ENCODE assay signal across 8 mouse cellular contexts in genomic region chr7:125469937-125470336, GRCm38 (mm10). TPM values are rescaled to one million over a fixed set of nuclear protein-coding genes. Genes with fewer than 3 reads are reported as not detected.
A peak's percentile ranks its signal among the peaks of the same experiment; 100 is the strongest.
DNase-seq lines count a peak whose midpoint lies in the region; ATAC-seq lines count a peak whose summit lies in the region.
"Had no signal": no experiment of that assay in that cellular context is flagged by ENCODE, and none has a peak within 500 bp of the region (broad histone marks: within the 10 kb centered on the region; RNA-seq: fewer than 3 reads in every experiment).

No protein-coding gene starts in this region.

- H3K27me3 ChIP-seq in forebrain, embryonic 14.5 days (replicated peaks; ENCODE audit: control insufficient read depth, insufficient read depth, low read length), result no peaks in the 10 kb centered on the region
- no peaks in the 10 kb centered on the region for H3K27me3 ChIP-seq in hindbrain, embryonic 14.5 days (ENCODE audit: control insufficient read depth, insufficient read depth, low read length)
- peaks cover 5% of the 10 kb centered on the region; the same call in 1 of the 2 replicates for H3K27me3 ChIP-seq in midbrain, embryonic 12.5 days
- H3K27me3 ChIP-seq: limb, embryonic 13.5 days had no signal

- no peak overlapping the region for H3K4me3 ChIP-seq in forebrain, embryonic 14.5 days (ENCODE audit: low read depth, low read length)
- H3K4me3 ChIP-seq in hindbrain, embryonic 14.5 days (replicated peaks; ENCODE audit: low read length), result no peak overlapping the region
- no peak overlapping the region for H3K4me3 ChIP-seq in midbrain, embryonic 12.5 days
- H3K4me3 ChIP-seq: limb, embryonic 13.5 days had no signal

- no peak overlapping the region for H3K9ac ChIP-seq in forebrain, embryonic 14.5 days (ENCODE audit: low read length)
- H3K9ac ChIP-seq in hindbrain, embryonic 14.5 days, result no peak overlapping the region
- H3K9ac ChIP-seq in midbrain, embryonic 12.5 days (replicated peaks), result no peak overlapping the region
- H3K9ac ChIP-seq: limb, embryonic 13.5 days had no signal

- no peak overlapping the region for H3K4me2 ChIP-seq in forebrain, embryonic 14.5 days (ENCODE audit: low read length)
- H3K4me2 ChIP-seq in hindbrain, embryonic 14.5 days (replicated peaks), result no peak overlapping the region
- no peak overlapping the region for H3K4me2 ChIP-seq in midbrain, embryonic 12.5 days (replicated peaks)
- H3K4me2 ChIP-seq: limb, embryonic 13.5 days had no signal

- no peaks in the 10 kb centered on the region for H3K9me3 ChIP-seq in forebrain, embryonic 14.5 days (replicated peaks; ENCODE audit: control insufficient read depth, low read length)
- H3K9me3 ChIP-seq in hindbrain, embryonic 14.5 days (ENCODE audit: control insufficient read depth, low read length), result no peaks in the 10 kb centered on the region
- H3K9me3 ChIP-seq in midbrain, embryonic 12.5 days, result no peaks in the 10 kb centered on the region
- H3K9me3 ChIP-seq: limb, embryonic 13.5 days had no signal

- peaks cover 50% of the 10 kb centered on the region for H3K36me3 ChIP-seq in forebrain, embryonic 14.5 days (ENCODE audit: control insufficient read depth, insufficient read depth, low read length)
- H3K36me3 ChIP-seq in hindbrain, embryonic 14.5 days (replicated peaks; ENCODE audit: control insufficient read depth, insufficient read depth), result peaks cover 50% of the 10 kb centered on the region
- H3K36me3 ChIP-seq in midbrain, embryonic 12.5 days, result peaks cover 56% of the 10 kb centered on the region

- WGBS in forebrain, embryonic 14.5 days, result 30% methylated on average over 5 of the region's 5 CpGs
- WGBS in hindbrain, embryonic 14.5 days, result 21% methylated on average over 5 of the region's 5 CpGs
- 36% methylated on average over 5 of the region's 5 CpGs for WGBS in midbrain, embryonic 12.5 days

- no peak overlapping the region for H3K27ac ChIP-seq in forebrain, embryonic 14.5 days (ENCODE audit: low read depth, low read length)
- H3K27ac ChIP-seq in hindbrain, embryonic 14.5 days, result no peak overlapping the region
- no peak overlapping the region for H3K27ac ChIP-seq in midbrain, embryonic 12.5 days (replicated peaks)
- H3K27ac ChIP-seq: limb, embryonic 13.5 days had no signal

- no peak for ATAC-seq in forebrain, embryonic 14.5 days
- 0 out of 2 replicates have a peak, but pooled peaks have one; percentile 26 for ATAC-seq in hindbrain, embryonic 14.5 days (ENCODE audit: low FRiP score)
- 0 out of 2 replicates have a peak, but pooled peaks have one; percentile 16 for ATAC-seq in midbrain, embryonic 12.5 days (ENCODE audit: low FRiP score, low read depth)

- H3K4me1 ChIP-seq in forebrain, embryonic 14.5 days (ENCODE audit: control insufficient read depth, insufficient read depth, low read length), result peaks cover 6% of the 10 kb centered on the region; the same call in 1 of the 2 replicates
- H3K4me1 ChIP-seq in hindbrain, embryonic 14.5 days (replicated peaks; ENCODE audit: control insufficient read depth, insufficient read depth, low read length), result peaks cover 8% of the 10 kb centered on the region
- peaks cover 8% of the 10 kb centered on the region for H3K4me1 ChIP-seq in midbrain, embryonic 12.5 days

- intact Hi-C loops in left cerebral cortex, postnatal 10 days (cut with DNase I), result loop anchor here (5.0 kb wide), 1 partner anchor 167 kb away; no protein-coding TSS in a partner anchor

- DNase-seq in Muller cell, postnatal 12 days (ENCODE audit: inconsistent ontology term), result peak; percentile 59
- peak; percentile 66 for DNase-seq in c-Kit-negative CD71-positive TER-119-positive erythroid progenitor cells, embryonic 14.5 days (ENCODE audit: low read depth, low spot score)
- peak; percentile 74 for DNase-seq in forebrain, embryonic 14.5 days (ENCODE audit: low spot score)
- DNase-seq in hindbrain, embryonic 14.5 days (ENCODE audit: low spot score), result peak; percentile 74
- peak; percentile 59 to 84 for DNase-seq in left cerebral cortex, postnatal 10 days (ENCODE audit: extremely low spot score in 1 of 2, low spot score in 2 of 2)
- peak; percentile 54 for DNase-seq in skeletal muscle tissue, adult 2 months (ENCODE audit: low read depth, low spot score)

RNA-seq across cellular contexts. Expression of gene Nsmce1, which starts 21.5 kb away (rescaled TPM):
- 129 and 149 TPM in 2 replicates for polyA plus RNA-seq in forebrain, embryonic 14.5 days (2014; fragmentation: Nextera tagmentation; extraction: Ambion mirVana)
- 86.0 and 94.8 TPM in 2 replicates for polyA plus RNA-seq in hindbrain, embryonic 14.5 days (2014; fragmentation: Nextera tagmentation; extraction: Ambion mirVana)
- total RNA-seq in left cerebral cortex, postnatal 10 days (2021), result 10 to 100 TPM; 21.4 to 23.3 TPM
- polyA plus RNA-seq in midbrain, embryonic 12.5 days (2016; fragmentation: Nextera tagmentation; extraction: Ambion mirVana), result 111 and 113 TPM in 2 replicates

RNA-seq across cellular contexts. Expression of gene Kdm8, which starts 25.5 kb away (rescaled TPM):
- 5.2 TPM in 2 replicates for polyA plus RNA-seq in forebrain, embryonic 14.5 days (2014; fragmentation: Nextera tagmentation; extraction: Ambion mirVana)
- polyA plus RNA-seq in hindbrain, embryonic 14.5 days (2014; fragmentation: Nextera tagmentation; extraction: Ambion mirVana), result 4.1 and 5.2 TPM in 2 replicates
- 1 to 10 TPM; 3.4 to 4.1 TPM for total RNA-seq in left cerebral cortex, postnatal 10 days (2021)
- polyA plus RNA-seq in midbrain, embryonic 12.5 days (2016; fragmentation: Nextera tagmentation; extraction: Ambion mirVana), result 9.3 and 10.0 TPM in 2 replicates
